Mouse (Mus musculus): ENCODE data around the gene Sptan1. TPM values are rescaled to one million over a fixed set of nuclear protein-coding genes. Genes with fewer than 3 reads are reported as not detected.

Gene Sptan1
- total and polyA plus RNA-seq, 2 experiments from 2014 or later, result 184 to 716 TPM

DNA sequence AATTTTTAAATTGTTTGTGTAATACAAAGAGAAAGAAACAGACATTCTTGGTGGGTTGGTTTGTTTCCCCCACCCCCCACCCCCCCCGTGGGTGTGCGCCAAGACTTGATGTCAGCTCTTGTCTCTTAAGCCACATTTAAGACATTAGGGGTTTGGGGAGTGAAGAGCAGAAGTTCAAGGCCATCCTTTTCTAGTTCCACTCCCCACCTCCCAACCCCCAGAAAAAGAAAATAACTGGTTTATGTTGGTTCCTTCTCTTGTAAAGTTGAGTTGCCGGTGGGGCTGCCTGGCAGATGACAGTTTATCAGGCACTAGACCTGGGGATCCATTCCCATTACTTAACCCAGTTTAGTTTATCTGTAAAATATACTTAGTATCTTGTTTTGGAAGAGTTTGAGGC is 98.9 kb downstream of the Sptan1 start:
- no peak for ATAC-seq
- 35% methylated on average over 3 of the region's 3 CpGs for WGBS

GRCm38 (mm10) chr2:30066046-30066901 is 100.9 kb downstream of the Sptan1 start:
- no peak for TF ChIP-seq CTCF (IDR thresholded peaks at IDR 0.05; ENCODE audit: low read depth)
- peak overlapping the region; percentile 96 for H3K9ac ChIP-seq (replicated peaks; ENCODE audit: low read length)
- H3K4me1 ChIP-seq (ENCODE audit: insufficient read depth, low read length), result peaks cover 3% of the 10 kb centered on the region; the same call in 1 of the 2 replicates
- ATAC-seq (peak; percentile 96), DNase-seq (ENCODE audit: low spot score) (peak; percentile 98)
- peak overlapping the region; percentile 100 for H3K4me3 ChIP-seq (ENCODE audit: low read length)
- peak overlapping the region; percentile 76 for H3K4me2 ChIP-seq (ENCODE audit: low read depth, low read length)
- peaks cover 12% of the 10 kb centered on the region; the same call in 1 of the 2 replicates for H3K36me3 ChIP-seq (ENCODE audit: insufficient read depth, low read length)
- H3K27me3 ChIP-seq (ENCODE audit: insufficient read depth, low read length), result no peaks in the 10 kb centered on the region
- under 1% methylated on average over 59 of the region's 101 CpGs for WGBS
- no peaks in the 10 kb centered on the region for H3K9me3 ChIP-seq (ENCODE audit: low read length)
- peak overlapping the region; percentile 99 for H3K27ac ChIP-seq

More for the DNA sequence above, 98.9 kb downstream of the Sptan1 start:
- Histone ChIP-seq H3K4me2 (ENCODE audit: low read depth, low read length) (0 out of 2 replicates have a peak overlapping the region, but pooled peaks have one; percentile 85), H3K9me3 (ENCODE audit: low read length) (no peaks in the 10 kb centered on the region), H3K4me3 (ENCODE audit: low read length) (no peak overlapping the region), H3K9ac (replicated peaks; ENCODE audit: low read length) (no peak overlapping the region), H3K36me3 (ENCODE audit: insufficient read depth, low read length) (peaks cover 5% of the 10 kb centered on the region; the same call in 1 of the 2 replicates), H3K27ac (no peak overlapping the region), H3K4me1 (ENCODE audit: insufficient read depth, low read length) (peaks cover 3% of the 10 kb centered on the region; the same call in 1 of the 2 replicates), H3K27me3 (ENCODE audit: insufficient read depth, low read length) (no peaks in the 10 kb centered on the region)
- no peak for TF ChIP-seq CTCF (IDR thresholded peaks at IDR 0.05; ENCODE audit: low read depth)
- DNase-seq (ENCODE audit: low spot score), result no peak

DNA sequence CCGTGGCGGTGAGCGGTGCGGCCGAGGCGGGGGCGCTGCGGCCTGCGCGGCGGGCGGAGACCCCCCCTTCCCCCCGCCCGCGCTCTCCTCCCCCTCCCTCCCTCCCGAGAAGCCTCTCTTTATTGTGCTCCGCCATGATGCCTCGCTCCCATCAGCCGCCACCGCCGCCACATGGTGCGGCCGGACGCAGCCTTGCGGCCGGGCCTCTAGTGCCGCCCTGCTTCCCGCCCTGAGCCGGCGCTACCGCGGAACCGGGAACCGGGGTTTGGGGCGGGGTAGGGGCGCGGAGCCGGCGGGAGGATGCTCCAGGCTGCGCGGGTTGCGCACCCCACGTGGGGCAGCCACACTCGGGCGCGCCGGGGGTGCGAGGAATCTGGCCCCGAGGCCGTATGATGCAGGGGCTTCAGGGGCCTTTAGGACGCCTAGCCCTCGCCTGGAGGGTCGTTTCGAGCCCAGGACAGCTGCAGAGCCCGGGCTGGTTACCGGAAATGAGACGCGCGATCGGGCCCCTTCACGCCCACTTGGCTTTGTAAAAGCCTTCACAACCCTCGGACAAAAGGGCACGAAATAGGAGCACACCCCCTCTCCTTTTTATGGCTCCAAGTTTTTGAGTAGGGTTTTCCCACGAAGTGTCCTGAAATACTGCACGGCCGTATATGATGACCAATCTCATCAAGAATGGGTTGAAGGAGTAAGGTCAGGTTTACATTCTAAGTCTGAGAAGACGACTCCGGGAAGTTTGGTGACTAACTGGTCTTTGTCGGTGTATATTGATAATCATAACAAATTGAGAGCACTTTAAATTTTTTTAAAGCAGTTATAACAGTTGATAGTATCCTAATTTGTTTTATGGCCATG is 101.9 kb downstream of the Sptan1 start:
- under 1% methylated on average over 50 of the region's 69 CpGs for WGBS
- no peak for TF ChIP-seq CTCF (IDR thresholded peaks at IDR 0.05; ENCODE audit: low read depth)
- DNase-seq (ENCODE audit: low spot score), result peak; percentile 71
- H3K4me3 ChIP-seq (ENCODE audit: low read length), result peak overlapping the region; percentile 100
- H3K4me1 ChIP-seq (ENCODE audit: insufficient read depth, low read length), result peaks cover 3% of the 10 kb centered on the region; the same call in 1 of the 2 replicates
- H3K9ac ChIP-seq (replicated peaks; ENCODE audit: low read length), result peak overlapping the region; percentile 96
- H3K27ac ChIP-seq, result peak overlapping the region; percentile 99
- peak overlapping the region; percentile 76 for H3K4me2 ChIP-seq (ENCODE audit: low read depth, low read length)
- H3K9me3 ChIP-seq (ENCODE audit: low read length), result no peaks in the 10 kb centered on the region
- no peaks in the 10 kb centered on the region for H3K27me3 ChIP-seq (ENCODE audit: insufficient read depth, low read length)
- H3K36me3 ChIP-seq (ENCODE audit: insufficient read depth, low read length), result peaks cover 12% of the 10 kb centered on the region; the same call in 1 of the 2 replicates
- peak; percentile 39; the same call in 1 of the 2 replicates for ATAC-seq

DNA sequence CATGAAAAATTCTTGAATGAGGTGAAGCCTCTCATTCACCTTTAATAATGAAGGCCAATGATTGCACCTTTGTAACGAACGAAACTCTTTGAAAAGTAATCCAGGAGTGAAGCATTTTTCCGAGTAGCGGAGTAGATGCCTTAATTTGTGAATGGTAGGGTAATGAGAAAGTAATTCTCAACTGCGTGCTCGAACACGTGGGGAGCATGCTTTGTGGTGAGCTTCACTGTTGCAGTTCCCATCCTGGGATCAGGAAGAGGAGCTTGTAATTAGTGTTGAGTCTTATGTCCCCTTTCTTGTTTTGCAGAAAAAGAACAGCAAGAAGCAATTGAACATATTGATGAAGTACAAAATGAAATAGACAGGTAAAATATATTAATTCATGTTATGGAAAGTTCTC is 102.6 kb downstream of the Sptan1 start:
- Histone ChIP-seq H3K4me1 (ENCODE audit: insufficient read depth, low read length) (peaks cover 3% of the 10 kb centered on the region; the same call in 1 of the 2 replicates), H3K4me2 (ENCODE audit: low read depth, low read length) (peak overlapping the region; percentile 76), H3K27ac (no peak overlapping the region), H3K9me3 (ENCODE audit: low read length) (no peaks in the 10 kb centered on the region), H3K4me3 (ENCODE audit: low read length) (peak overlapping the region; percentile 100), H3K27me3 (ENCODE audit: insufficient read depth, low read length) (no peaks in the 10 kb centered on the region), H3K36me3 (ENCODE audit: insufficient read depth, low read length) (peaks cover 18% of the 10 kb centered on the region; the same call in 1 of the 2 replicates), H3K9ac (replicated peaks; ENCODE audit: low read length) (peak overlapping the region; percentile 96; the same call in 1 of the 2 replicates)
- no peak for TF ChIP-seq CTCF (IDR thresholded peaks at IDR 0.05; ENCODE audit: low read depth)
- 20% methylated on average over 7 of the region's 7 CpGs for WGBS
- DNase-seq (ENCODE audit: low spot score) (no peak), ATAC-seq (no peak)

GRCm38 (mm10) chr2:30072875-30073274 is 107.5 kb downstream of the Sptan1 start:
- 77% methylated on average over 7 of the region's 7 CpGs for WGBS
- no peak overlapping the region for H3K4me2 ChIP-seq (ENCODE audit: low read depth, low read length)
- peaks cover 19% of the 10 kb centered on the region; the same call in 1 of the 2 replicates for H3K36me3 ChIP-seq (ENCODE audit: insufficient read depth, low read length)
- H3K27me3 ChIP-seq (ENCODE audit: insufficient read depth, low read length), result no peaks in the 10 kb centered on the region
- no peak for DNase-seq (ENCODE audit: low spot score)
- H3K9ac ChIP-seq (replicated peaks; ENCODE audit: low read length), result no peak overlapping the region
- ATAC-seq, result no peak
- no peak for TF ChIP-seq CTCF (IDR thresholded peaks at IDR 0.05; ENCODE audit: low read depth)
- no peaks in the 10 kb centered on the region for H3K9me3 ChIP-seq (ENCODE audit: low read length)
- H3K27ac ChIP-seq, result no peak overlapping the region
- no peaks in the 10 kb centered on the region for H3K4me1 ChIP-seq (ENCODE audit: insufficient read depth, low read length)
- no peak overlapping the region for H3K4me3 ChIP-seq (ENCODE audit: low read length)

GRCm38 (mm10) chr2:30073285-30073684 is 107.9 kb downstream of the Sptan1 start:
- no peak overlapping the region for H3K9ac ChIP-seq (replicated peaks; ENCODE audit: low read length)

More at GRCm38 (mm10) chr2:30073285-30073684, 107.9 kb downstream of the Sptan1 start:
- DNase-seq (ENCODE audit: low spot score) (no peak), ATAC-seq (no peak)
- Histone ChIP-seq H3K4me1 (ENCODE audit: insufficient read depth, low read length) (no peaks in the 10 kb centered on the region), H3K9me3 (ENCODE audit: low read length) (no peaks in the 10 kb centered on the region), H3K36me3 (ENCODE audit: insufficient read depth, low read length) (peaks cover 19% of the 10 kb centered on the region; the same call in 1 of the 2 replicates), H3K4me3 (ENCODE audit: low read length) (no peak overlapping the region), H3K4me2 (ENCODE audit: low read depth, low read length) (no peak overlapping the region), H3K27me3 (ENCODE audit: insufficient read depth, low read length) (no peaks in the 10 kb centered on the region), H3K27ac (no peak overlapping the region)
- TF ChIP-seq CTCF (IDR thresholded peaks at IDR 0.05; ENCODE audit: low read depth), result no peak
- 71% methylated on average over 3 of the region's 3 CpGs for WGBS
